11 mouse cellular contexts compared by ENCODE assay signal in the genomic region with DNA sequence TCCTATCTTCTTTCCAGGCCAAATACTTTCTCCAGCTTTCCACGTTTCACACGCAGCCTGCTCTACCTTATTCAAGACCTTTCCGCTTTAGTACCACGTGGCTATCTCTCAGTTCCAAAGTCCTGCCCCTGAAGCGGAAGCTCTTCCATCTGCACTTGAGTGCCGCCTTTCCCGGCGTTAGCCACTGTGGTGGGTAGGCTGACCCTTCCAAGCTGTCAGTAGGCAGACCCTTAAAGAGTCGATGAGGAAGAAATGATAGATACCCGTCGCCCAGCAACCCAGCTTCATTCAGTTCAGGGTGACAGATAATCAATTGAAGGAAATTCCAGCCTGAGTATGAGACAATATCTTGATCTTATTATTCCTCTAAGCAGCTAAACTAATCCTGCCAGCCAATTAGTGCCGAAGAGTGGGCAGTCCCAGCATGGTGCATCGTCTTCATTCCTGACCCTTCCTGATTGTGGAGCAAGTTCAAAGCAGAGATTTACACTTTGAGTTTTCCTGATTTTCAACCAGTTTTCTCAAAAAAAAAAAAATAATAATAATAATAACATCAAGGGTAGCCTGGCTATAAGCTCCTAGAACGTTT.
A peak's percentile ranks its signal among the peaks of the same experiment; 100 is the strongest.
DNase-seq lines count a peak whose midpoint lies in the region; ATAC-seq and TF ChIP-seq lines count a peak whose summit lies in the region.
"Had no signal": no experiment of that assay in that cellular context is flagged by ENCODE, and none has a peak within 500 bp of the region (broad histone marks: within the 10 kb centered on the region; RNA-seq: fewer than 3 reads in every experiment).

No protein-coding gene starts in this region.

- peak overlapping the region; percentile 6; the same call in 1 of the 2 replicates for H3K4me2 ChIP-seq in midbrain, embryonic 11.5 days
- H3K4me2 ChIP-seq: embryonic facial prominence, embryonic 13.5 days had no signal

- H3K27me3 ChIP-seq in kidney, adult 2 months (replicated peaks; ENCODE audit: control insufficient read depth, insufficient read depth, low read length): no peaks in the 10 kb centered on the region
- no peaks in the 10 kb centered on the region for H3K27me3 ChIP-seq in hindbrain, embryonic 10.5 days (ENCODE audit: insufficient read depth, poor library complexity, severe bottlenecking)
- H3K27me3 ChIP-seq in midbrain, embryonic 11.5 days (ENCODE audit: control insufficient read depth, insufficient read depth, low read length): no peaks in the 10 kb centered on the region
- H3K27me3 ChIP-seq: embryonic facial prominence, embryonic 13.5 days had no signal

- peak; percentile 88 for ATAC-seq in midbrain, embryonic 11.5 days (ENCODE audit: low FRiP score)

- H3K4me1 ChIP-seq in kidney, adult 2 months (ENCODE audit: control insufficient read depth, insufficient read depth, low read length): no peaks in the 10 kb centered on the region
- H3K4me1 ChIP-seq in hindbrain, embryonic 10.5 days (replicated peaks): peaks cover 28% of the 10 kb centered on the region; the same call in 1 of the 2 replicates
- peaks cover 5% of the 10 kb centered on the region; the same call in 1 of the 2 replicates for H3K4me1 ChIP-seq in midbrain, embryonic 11.5 days (ENCODE audit: control insufficient read depth, insufficient read depth, low read length)
- H3K4me1 ChIP-seq: embryonic facial prominence, embryonic 13.5 days; limb, embryonic 10.5 days had no signal

- no peak overlapping the region for H3K9ac ChIP-seq in midbrain, embryonic 11.5 days (ENCODE audit: low read length)
- H3K9ac ChIP-seq: embryonic facial prominence, embryonic 13.5 days had no signal

- no peak overlapping the region for H3K4me3 ChIP-seq in kidney, adult 2 months (ENCODE audit: insufficient read depth, low read depth, low read length)
- no peak overlapping the region for H3K4me3 ChIP-seq in hindbrain, embryonic 10.5 days
- H3K4me3 ChIP-seq in midbrain, embryonic 11.5 days (ENCODE audit: low read depth, low read length): no peak overlapping the region
- H3K4me3 ChIP-seq: embryonic facial prominence, embryonic 13.5 days; limb, embryonic 10.5 days had no signal

- H3K27ac ChIP-seq in kidney, adult 2 months (ENCODE audit: insufficient read depth, low read depth, low read length): no peak overlapping the region
- H3K27ac ChIP-seq in hindbrain, embryonic 10.5 days: no peak overlapping the region
- H3K27ac ChIP-seq in midbrain, embryonic 11.5 days (ENCODE audit: low read depth, low read length): no peak overlapping the region
- H3K27ac ChIP-seq: embryonic facial prominence, embryonic 13.5 days; limb, embryonic 10.5 days had no signal

- no peak for TF ChIP-seq POLR2A in kidney, adult 2 months (IDR thresholded peaks at IDR 0.05; ENCODE audit: low read depth, low read length)

- no peaks in the 10 kb centered on the region for H3K36me3 ChIP-seq in kidney, adult 2 months (ENCODE audit: control insufficient read depth, insufficient read depth, low read length)
- H3K36me3 ChIP-seq in hindbrain, embryonic 10.5 days: no peaks in the 10 kb centered on the region
- no peaks in the 10 kb centered on the region for H3K36me3 ChIP-seq in midbrain, embryonic 11.5 days (ENCODE audit: control insufficient read depth, insufficient read depth, low read length)
- H3K36me3 ChIP-seq: embryonic facial prominence, embryonic 13.5 days; limb, embryonic 10.5 days had no signal

- TF ChIP-seq CTCF in kidney, adult 2 months (conservative IDR thresholded peaks at IDR 0.05; ENCODE audit: insufficient read depth, insufficient read length, low read depth, low read length): no peak

- 49% methylated on average over 14 of the region's 14 CpGs for WGBS in kidney, adult 2 months
- 56% methylated on average over 14 of the region's 14 CpGs for WGBS in hindbrain, embryonic 10.5 days
- 30% methylated on average over 14 of the region's 14 CpGs for WGBS in midbrain, embryonic 11.5 days

- H3K9me3 ChIP-seq in hindbrain, embryonic 10.5 days: no peaks in the 10 kb centered on the region
- H3K9me3 ChIP-seq in midbrain, embryonic 11.5 days (ENCODE audit: control insufficient read depth, low read length): no peaks in the 10 kb centered on the region
- H3K9me3 ChIP-seq: embryonic facial prominence, embryonic 13.5 days; limb, embryonic 10.5 days had no signal

- peak; percentile 4 for DNase-seq in kidney, adult 2 months
- no peak for DNase-seq in kidney, postnatal 14 days
- peak; percentile 37 for DNase-seq in hindbrain, embryonic 10.5 days (ENCODE audit: low spot score)
- DNase-seq in midbrain, embryonic 11.5 days (ENCODE audit: low spot score, missing footprints): peak; percentile 88
- DNase-seq in retina, postnatal 7 days (ENCODE audit: low read depth, low spot score): peak; percentile 17
- DNase-seq in spleen, postnatal 14 days (ENCODE audit: low spot score in 2 of 2): no peak
- no peak for DNase-seq in urinary bladder, postnatal 36 days (ENCODE audit: low spot score in 2 of 2)
- DNase-seq in layer of hippocampus, postnatal 14 days (ENCODE audit: low spot score in 2 of 2): no peak
- DNase-seq: adrenal gland, adult 2 months had no signal

Comparison
In these comparisons a context has a peak if more than half of its experiments do, and no peak if none do; other contexts are left out.
1. DNase-seq: peak in kidney, adult 2 months (single experiment), hindbrain, embryonic 10.5 days (single experiment), midbrain, embryonic 11.5 days (single experiment) and retina, postnatal 7 days (single experiment); none in kidney, postnatal 14 days (single experiment), spleen, postnatal 14 days (0 of 2), urinary bladder, postnatal 36 days (0 of 2) and layer of hippocampus, postnatal 14 days (0 of 2).